Mouse (Mus musculus): ENCODE measurements around the gene Grin3b.

Grin3b gene

DNA sequence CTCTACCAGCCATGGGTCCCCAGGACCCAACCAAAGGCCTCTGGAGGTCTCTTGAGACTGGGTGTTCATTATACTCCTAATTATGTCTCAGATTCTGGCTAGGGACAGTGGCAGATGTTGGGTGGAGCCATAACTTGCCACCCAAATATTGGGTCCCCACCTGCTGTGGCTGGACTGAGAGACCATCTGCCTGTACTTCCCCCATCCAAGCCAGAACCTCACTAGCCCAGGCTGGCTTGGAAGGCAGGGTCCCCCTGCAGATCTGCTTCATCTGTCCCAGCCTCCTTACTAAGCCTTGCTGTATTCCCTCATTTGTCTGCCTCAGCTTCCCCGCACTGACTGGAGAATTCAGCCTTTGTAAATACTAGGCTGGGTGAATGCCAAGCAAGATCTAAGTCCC lies 2.3 kb upstream of the Grin3b start:
- no peak for DNase-seq

DNA sequence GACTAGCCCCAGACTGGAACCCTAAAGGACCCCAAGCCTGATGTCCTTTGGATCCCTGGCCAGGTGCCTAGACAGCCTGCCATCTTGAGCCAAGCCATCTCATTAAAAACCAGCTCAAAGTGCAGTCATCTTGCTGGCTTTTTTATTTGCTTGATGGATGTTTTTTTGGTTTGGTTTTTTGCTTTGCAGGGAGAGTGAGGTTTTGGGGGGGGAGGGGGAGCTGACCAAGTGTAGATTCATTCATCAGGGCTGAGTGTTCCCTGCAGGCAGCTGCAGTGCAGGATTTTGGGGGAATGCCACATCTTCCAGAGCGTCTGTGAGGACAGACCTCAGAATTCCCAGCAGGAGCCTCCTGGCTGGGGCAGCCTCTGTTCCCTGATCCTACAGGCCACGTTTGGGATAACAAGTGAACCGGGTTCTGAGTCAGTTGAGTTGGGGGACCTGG lies 1.4 kb upstream of the Grin3b start:
- no peak for DNase-seq

DNA sequence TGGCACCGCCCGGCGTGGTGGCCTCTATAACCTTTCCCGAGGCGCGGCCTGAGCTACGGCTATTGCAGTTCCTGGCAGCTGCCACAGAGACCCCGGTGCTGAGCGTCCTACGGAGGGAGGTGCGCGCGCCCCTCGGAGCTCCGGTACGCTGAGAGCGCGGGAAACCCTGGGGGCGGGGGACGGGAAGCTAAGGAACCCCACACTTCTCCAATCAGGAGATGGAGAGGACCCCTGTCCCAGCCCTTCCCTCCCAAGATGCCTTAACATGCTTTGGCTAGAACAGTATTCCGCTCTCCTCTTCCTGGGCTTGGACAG lies 625 bp downstream of the Grin3b start:
- DNase-seq, result no peak

DNA sequence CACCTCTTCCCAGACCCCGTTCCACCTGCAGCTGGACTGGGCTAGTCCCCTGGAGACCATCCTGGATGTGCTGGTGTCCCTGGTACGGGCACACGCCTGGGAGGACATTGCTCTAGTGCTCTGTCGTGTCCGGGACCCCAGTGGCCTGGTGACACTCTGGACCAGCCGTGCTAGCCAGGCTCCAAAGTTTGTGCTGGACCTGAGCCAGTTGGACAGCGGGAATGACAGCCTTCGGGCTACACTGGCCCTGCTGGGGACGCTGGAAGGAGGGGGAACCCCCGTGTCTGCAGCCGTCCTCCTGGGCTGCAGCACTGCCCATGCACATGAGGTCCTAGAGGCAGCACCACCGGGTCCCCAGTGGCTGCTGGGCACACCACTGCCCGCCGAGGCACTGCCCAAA lies 2.3 kb downstream of the Grin3b start:
- no peak for DNase-seq

DNA sequence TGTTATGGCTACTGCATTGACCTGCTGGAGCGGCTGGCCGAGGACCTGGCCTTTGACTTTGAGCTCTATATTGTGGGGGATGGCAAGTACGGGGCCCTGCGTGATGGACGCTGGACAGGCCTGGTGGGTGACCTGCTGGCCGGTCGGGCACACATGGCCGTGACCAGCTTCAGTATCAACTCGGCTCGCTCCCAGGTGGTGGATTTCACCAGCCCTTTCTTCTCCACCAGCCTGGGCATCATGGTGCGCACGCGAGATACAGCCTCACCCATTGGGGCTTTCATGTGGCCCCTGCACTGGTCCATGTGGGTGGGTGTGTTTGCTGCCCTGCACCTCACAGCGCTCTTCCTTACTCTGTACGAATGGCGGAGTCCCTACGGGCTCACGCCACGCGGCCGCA lies 3.6 kb downstream of the Grin3b start:
- no peak for DNase-seq

DNA sequence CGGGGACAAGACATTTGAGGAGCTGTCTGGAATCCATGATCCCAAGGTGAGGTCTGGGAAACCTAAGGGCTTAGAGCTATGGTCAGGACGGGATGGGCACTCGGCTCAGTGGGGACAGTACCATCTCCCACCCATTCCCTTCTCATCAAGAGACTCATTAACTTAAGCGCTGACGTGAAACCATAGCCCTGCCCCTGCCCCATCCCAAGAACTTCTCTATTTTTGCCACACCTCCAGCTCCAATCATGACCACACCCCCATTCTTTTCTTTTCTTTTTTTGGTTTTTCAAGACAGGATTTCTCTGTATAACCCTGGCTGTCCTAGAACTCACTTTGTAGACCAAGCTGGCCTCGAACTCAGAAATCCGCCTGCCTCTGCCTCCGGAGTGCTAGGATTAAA lies 4.2 kb downstream of the Grin3b start:
- no peak for DNase-seq

DNA sequence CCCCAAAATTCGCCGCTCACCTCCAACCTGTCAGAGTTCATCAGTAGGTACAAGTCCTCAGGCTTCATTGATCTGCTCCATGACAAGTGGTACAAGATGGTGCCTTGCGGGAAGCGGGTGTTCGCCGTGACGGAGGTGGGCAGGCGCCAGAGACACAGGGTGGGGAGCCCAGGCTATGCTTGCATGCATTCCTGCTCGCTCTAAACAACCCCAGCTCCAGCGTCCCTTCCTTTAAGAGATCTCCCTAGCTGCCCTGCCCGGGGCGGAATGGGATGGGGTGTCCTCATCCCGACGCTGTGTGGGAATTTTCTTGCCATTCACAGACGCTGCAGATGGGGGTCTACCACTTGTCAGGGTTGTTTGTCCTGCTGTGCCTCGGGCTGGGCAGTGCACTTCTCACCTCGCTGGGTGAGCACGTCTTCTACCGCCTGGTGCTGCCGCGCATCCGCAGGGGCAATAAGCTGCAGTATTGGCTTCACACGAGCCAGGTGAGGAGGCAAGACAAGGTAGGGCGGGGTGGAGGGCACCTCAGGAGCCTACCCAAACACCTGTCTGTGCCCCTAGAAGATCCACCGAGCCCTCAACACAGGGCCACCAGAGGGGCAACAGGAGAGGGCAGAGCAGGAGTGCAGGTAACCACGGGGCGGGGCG lies 5.7 kb downstream of the Grin3b start:
- no peak for DNase-seq

DNA sequence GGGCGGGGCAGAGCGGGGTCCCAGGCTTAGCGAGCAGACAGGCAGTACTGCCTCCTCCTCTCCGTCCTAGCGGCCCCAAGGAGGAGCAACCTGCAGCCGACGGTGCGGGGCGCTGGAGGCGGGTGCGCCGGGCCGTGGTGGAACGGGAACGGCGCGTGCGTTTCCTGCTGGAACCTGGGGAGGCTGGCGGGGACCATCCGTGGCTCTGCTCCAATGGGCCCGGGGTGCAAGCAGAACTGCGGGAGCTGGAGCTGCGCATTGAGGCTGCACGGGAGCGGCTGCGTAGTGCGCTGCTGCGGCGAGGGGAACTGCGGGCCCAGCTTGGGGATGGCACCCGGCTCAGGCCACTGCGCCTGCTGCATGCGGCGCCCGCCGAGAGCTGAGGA lies 6.2 kb downstream of the Grin3b start:
- no peak for DNase-seq

DNA sequence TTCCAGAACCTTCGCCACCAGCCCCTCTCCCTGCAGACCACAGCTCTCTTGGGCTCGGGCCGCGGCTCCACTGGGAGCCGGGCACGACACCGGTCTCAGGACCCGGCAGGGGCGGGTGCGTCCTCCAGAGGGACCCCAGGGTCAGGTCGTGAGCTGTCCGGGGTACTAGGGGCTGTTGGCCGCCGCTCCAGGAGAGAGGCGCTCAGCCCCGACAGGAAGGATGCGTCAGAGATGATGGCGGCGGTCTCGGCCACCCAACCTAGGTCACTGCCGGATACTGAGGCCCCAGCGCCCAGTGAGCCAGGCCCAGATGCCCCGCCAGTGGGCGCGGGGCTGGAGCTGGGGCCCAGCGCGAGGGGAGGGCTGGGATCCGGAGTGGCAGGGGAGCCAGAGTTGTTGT lies 6.8 kb downstream of the Grin3b start:
- DNase-seq, result no peak

DNA sequence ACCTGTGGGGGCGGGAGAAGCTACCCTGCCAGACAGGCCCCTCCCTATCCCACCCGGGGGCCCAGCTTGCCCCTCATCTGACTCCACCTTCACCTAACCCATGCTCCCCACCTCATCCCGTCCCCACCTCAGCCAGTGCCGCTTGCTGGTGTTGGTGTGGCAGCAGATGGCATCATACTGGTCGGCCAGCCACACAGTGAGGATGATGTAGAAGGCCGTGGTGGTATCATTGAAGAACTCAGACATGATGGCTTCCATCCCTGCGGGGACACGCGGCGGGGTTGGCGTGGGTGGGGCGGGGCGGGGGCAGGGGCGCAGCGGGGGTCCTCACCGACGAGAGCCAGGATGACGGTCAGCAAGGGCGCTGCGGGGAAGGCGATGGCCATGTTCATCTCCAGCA lies 7.5 kb downstream of the Grin3b start:
- no peak for DNase-seq

DNA sequence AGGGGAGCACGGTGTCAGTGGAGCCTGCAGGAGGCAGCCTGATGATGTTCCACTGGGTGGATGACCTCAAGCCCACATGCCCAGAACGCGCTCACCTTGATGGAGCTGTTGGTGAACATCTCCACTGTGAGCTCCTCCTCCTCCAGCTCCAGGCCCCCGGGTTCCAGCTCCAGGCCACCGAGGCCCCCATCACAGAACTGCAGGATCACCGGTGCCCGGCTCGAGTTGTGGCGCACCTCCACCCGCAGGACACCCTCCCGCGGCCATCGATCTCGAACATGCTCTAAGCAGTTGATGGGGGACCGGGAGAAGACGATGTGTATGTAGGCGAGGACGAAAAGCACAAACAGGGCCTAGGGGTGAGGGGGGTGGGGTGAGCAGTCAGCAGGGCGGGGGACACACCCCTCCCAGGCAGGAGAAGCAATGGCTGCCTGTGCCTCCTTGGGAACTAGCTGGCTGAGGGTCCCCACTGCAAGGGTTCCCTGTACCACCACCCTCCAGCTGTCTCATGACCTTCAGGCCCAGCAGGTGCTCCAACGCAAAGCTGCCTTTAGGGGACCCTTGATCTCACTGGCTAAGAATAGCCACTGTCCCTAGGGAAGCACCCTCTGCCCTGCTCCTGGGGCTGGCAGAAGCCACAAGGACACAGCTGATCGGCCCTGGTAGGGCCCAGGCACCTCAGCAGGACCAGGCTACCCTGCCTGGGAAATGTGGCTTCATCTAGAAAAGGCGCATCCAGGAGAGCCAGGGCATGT lies 9.1 kb downstream of the Grin3b start:
- DNase-seq, result no peak

DNA sequence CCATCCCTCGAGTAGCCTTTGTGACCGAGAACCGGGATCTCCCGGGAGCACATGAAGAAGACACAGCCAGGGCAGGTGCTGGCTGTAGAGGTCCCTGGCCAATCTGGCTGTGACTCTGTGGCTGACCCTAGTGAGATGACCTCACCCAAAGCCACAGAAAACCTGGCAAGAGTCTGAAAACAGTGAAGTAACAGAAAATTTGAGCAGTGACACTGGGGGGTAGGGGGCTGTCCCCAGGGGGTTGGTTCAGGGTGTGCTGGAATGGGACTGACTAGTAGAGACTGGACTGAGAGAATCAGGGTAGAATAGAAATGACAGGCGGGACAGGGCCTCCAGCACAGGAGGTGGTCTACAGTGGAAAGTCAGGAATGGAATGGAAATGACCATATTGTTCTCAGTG lies 12.7 kb downstream of the Grin3b start:
- DNase-seq, result no peak

DNA sequence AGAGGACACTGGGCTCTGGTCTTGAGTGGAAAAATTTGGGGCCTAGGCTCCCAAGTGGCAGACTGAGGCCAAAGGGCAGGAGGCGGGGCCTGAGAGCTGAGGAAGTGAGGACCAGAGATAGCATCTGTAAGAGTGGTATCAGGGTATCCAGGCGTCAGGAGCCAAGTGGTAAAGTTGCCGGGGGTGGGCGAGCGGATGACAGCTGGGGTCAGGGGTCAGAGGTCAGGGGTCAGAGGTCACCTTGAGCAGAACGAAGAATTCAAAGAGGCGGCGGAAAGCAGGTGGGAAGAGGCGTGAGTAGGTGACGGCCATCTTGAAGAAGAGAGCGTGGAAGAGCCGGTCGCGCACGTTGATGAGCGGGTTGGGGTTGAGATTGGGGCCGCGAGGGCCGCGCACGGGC lies 13.2 kb downstream of the Grin3b start:
- DNase-seq, result peak; percentile 65 to 78

DNA sequence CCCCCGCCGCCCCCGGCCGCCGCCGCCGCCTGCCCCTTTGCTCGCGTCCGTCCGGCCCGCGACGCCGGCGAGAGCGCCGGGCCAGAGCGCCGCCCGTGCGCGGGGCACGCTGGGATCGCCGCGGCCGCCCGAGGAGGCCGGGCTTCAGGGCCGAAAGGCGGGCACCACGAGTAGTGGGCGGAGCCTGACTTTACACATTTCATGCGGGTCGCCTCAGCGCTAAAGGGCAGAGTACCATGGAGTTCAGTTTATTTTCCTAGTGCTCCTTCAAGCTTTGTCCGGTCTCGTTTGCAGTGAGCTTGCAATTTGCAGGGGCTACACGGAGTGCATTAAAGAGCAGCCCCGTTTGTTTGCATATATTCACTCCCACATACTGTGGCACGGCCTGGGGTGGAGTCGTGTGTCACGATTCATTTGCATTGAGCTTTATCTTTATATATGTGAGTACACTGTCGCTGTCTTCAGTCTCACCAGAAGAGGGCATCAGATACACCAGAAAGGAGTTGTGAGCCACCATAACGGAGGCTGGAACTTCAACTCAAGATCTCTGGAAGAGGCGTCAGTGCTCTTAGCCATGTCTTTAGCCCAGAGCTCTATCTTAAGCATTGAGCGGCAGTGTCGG lies 13.8 kb downstream of the Grin3b start, which contains the start of gene Tmem259:
Gene Tmem259 (minus strand): TSS at position 136 of the 622 bp plus-strand sequence.
- DNase-seq, result peak; percentile 84 to 92

DNA sequence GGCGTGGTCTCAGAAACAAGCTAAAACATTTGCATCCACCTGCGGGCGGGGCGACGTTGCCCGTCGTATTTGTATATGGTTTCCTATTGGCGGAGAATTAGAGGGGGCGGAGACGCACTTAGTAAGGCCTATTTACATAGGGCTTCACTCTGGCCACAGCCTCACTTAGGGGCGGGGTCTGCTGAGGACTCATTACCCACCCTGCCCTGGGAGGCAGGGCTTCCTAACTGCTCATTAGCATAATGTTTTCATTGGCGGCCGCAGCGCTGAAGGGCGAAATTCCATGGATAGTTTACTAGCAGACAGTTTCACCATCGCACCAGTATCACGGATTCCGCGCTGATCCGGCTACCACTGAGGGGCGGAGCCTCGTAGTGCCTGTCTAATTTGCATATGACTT lies 14.4 kb downstream of the Grin3b start:
- DNase-seq, result peak; percentile 93 to 99

DNA sequence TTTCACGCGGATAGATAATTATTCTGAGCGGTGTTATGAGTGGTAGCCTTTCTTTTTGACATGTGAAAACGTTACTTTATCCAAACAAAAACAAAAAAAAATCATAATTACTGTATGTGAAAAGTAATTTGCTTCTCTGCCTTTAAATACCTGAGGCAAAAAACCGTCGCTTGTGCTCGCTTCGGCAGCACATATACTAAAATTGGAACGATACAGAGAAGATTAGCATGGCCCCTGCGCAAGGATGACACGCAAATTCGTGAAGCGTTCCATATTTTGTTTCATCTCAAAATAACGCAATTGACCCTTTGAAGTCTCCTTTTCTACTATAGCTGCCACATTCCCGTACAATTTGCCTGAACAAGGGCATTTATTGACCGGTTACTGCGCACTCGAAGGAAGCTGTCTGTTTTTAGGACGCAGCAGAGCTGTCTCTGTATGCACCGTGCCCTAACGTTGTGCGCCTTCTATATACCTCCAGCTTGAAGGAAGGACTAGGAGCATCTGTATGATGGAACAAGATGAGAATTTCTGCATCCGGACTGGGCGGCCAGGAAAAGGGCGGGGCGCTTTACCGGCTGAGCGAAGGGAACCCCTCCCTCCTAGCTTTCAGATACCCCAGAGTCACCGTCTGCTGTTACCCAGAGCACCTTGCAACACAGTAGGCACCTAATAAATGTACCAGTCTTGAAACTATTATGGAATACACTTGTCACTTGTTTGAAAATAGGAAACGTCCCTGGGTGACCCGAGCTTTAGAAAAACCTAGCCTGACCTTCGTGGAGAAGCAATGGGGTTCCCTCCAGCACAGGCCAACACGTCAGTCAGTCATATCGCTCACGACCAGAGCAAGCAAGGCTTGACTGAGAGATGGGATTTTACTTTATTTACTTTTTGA lies 15.1 kb downstream of the Grin3b start:
- peak; percentile 80 for DNase-seq

DNA sequence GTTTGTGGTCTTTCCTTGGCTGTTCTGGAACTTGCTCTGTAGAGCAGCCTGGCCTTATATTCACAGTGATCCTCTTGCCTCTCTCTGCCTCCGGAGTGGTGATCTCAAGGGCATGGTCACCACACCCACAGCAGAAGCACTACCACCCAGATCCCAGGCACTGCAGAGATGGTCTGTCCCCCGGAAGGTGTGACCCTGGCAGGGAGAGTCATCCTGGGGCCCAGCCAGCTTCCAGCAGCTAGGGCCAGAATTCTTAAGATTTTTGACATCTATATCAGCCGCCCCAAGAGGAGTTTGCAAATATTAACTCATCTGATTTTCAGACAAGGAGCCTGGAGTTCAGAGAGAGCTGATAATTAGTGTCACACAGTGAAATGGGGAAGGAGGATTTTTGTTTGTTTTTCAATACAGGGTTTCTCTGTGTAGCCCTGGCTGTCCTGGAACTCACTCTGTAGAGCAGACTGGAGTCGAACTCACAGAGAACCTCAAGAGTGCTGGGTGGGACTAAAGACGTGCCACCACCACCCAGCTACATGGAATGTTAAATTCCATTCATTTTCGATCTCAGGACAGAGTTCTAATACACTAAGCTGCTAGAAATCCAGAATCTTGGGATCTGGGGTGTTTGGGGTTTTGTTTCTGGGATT lies 15.8 kb downstream of the Grin3b start:
- DNase-seq, result peak; percentile 43 to 58

DNA sequence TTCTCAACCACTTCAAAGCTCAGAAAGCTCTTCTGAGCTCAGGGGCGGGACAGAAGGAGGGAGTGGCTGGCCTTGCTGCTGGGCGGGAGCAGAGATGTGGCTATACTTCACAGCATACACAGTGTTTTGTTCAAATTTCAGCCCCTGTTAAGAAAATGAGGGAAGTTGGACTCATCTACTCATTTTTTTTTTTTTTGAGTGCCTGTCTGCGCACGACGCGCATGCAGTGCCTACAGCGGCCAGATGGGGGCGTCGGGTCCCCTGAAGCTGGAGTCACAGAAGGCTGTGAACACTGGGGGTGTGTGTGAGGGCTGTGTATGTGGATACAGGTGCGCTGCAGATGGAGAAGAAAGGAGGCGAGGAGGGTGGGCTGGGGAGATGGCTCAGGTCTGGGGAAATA lies 16.4 kb downstream of the Grin3b start:
- DNase-seq, result peak; percentile 87 to 92

DNA sequence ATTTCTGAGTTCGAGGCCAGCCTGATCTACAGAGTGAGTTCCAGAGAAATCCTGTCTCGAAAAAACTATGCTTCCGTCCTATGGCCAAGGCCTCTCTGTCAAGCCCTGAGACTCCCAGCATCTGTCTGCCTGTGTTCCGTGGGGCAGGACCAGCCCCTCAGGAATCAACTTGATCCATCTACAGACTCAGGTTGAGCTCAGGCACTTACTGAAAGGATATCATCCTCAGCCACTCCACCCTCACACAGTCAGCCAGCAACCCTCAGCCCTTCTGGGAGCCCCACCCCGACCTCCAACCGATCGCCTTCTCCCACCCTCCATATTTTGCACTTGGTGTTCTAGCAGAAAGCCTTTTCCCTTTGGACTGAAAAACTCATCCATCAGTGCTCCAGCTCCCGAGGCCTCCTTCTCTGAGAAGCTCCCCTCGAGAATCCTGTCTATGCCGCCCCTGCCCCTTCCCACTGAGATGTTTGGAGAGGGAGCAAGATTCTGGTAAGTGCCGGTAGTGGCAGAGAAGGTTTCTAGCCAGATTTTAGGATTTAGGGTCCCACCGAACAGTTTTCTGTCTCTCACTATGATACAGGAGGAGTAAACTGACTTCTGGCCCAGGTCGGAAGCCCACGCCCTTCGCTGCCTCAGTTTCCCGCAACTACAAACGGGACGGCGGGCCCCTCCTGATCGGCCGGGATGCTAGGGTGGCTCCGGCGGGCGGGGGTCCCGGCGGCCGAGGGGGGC lies 17.4 kb downstream of the Grin3b start:
- DNase-seq, result no peak

DNA sequence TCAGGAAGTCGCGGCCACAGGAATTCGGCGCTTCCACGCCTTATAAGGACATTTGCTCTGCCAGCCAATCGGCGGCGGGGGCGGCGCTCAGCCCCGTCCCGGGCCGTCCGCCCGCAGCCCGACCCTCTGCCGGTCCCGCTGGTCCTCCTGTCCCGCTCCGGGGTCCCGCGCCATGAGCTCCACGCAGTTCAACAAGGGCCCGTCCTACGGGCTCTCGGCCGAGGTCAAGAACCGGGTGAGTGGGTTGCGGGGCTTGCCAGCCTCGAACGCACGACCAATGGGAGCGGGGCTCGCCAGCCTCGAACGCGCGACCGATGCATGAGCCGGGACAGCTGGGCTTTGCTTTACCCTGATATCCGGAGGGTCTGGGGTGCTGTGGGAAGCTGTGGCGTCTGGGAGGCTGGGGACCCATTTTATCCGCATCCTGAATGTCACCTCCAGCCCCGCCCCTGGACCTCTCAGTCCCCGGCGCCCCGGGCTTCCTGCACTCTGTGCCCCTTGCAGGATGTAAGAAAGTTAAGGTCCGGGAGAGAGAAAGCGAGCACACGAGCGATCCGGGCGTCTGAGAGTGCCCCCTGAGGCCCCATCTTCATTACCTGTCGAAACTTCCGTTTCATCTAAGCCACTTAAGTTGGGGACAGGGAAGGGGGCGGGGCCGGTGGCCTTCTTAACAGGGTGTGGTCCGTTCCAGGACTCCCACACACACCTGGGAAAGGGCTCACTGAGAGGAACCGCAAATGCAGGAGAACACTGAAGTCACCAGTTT lies 18.2 kb downstream of the Grin3b start, which contains the start of gene Cnn2:
Gene Cnn2 (plus strand): TSS at position 79 of the 766 bp plus-strand sequence.
- no peak for DNase-seq

DNA sequence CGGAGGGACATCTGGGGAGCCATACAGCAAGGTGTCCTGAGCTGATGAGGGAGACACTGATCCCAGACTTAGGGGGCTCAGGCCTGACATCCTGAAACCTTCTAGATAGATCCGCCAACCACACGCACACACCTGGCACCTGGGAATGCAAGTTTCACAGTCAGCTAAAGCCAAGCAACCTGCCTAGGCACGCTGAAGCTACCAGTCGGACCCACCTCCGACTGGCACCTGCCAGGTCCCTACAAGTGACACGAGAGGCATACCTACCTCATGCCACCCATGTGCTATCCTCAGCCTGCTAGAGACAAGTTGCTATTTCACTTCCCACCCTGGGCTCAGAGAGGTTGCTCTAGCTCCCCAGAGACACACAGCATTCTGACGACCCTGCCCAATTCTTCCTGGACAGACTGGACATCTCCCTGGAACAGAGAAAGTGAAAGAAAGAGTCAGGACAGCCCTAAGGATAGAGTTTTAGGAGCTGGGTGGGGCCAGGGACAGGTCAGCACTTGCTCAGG lies 18.8 kb downstream of the Grin3b start:
- DNase-seq, result no peak
